9 mouse cellular contexts compared by ENCODE assay signal in the genomic region with DNA sequence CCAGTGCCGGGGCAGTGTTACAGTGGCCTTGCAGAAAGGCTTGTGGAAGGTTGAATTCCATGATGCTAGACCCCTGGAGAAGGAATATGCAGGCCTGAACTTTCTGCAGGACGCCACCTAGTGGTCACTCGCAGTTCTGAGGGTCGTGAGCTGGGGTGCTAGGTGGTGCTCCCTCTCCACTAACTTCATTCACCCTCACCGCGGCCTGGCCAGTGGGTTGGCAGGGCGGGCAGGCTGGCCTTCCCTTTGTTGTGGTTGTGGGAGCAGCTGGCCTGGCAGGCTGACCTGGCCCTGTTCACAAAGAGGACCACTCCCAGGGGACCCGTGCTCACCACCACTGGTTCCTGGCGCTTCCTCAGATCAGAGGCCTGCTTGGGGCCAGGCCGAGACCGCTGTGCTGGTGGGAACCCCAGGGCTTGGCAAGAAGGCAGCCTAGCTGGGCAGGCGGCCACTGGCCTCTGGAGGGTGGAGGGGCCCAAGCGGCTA. TPM values are rescaled to one million over a fixed set of nuclear protein-coding genes. Genes with fewer than 3 reads are reported as not detected.
DNase-seq lines count a peak whose midpoint lies in the region; ATAC-seq and TF ChIP-seq lines count a peak whose summit lies in the region.
"Had no signal": no experiment of that assay in that cellular context is flagged by ENCODE, and none has a peak within 500 bp of the region (broad histone marks: within the 10 kb centered on the region; RNA-seq: fewer than 3 reads in every experiment).

No protein-coding gene starts in this region.

- H3K4me3 ChIP-seq in heart, adult 2 months = no peak overlapping the region
- no peak overlapping the region for H3K4me3 ChIP-seq in heart, embryonic 12.5 days
- no peak overlapping the region for H3K4me3 ChIP-seq in spleen, adult 2 months (ENCODE audit: extremely low read depth, insufficient read depth, insufficient read length)
- H3K4me3 ChIP-seq in cortical plate, adult 2 months (ENCODE audit: insufficient read depth, low read length) = no peak overlapping the region

- WGBS in heart, adult 2 months = 49% methylated on average over 13 of the region's 13 CpGs
- 61% methylated on average over 13 of the region's 13 CpGs for WGBS in heart, embryonic 12.5 days
- WGBS in spleen, adult 2 months = 63% methylated on average over 13 of the region's 13 CpGs

- no peaks in the 10 kb centered on the region for H3K9me3 ChIP-seq in heart, embryonic 12.5 days (replicated peaks)

- H3K79me2 ChIP-seq in heart, adult 2 months (replicated peaks; ENCODE audit: control insufficient read depth, insufficient read depth, low read length) = no peaks in the 10 kb centered on the region

- no peak overlapping the region for H3K4me2 ChIP-seq in heart, embryonic 12.5 days

- no peaks in the 10 kb centered on the region for H3K36me3 ChIP-seq in heart, adult 2 months (ENCODE audit: control insufficient read depth, insufficient read depth, low read length)
- H3K36me3 ChIP-seq in heart, embryonic 12.5 days = no peaks in the 10 kb centered on the region
- no peaks in the 10 kb centered on the region for H3K36me3 ChIP-seq in spleen, adult 2 months (ENCODE audit: control insufficient read depth, insufficient read depth, low read length)

- H3K9ac ChIP-seq in heart, adult 2 months (ENCODE audit: low read depth, low read length) = no peak overlapping the region
- no peak overlapping the region for H3K9ac ChIP-seq in heart, embryonic 12.5 days

- intact Hi-C loops in heart, adult 2 months (cut with DNase I) = no loop called here

- peak; percentile 70 for TF ChIP-seq CTCF in heart, adult 2 months (IDR thresholded peaks at IDR 0.05)
- TF ChIP-seq CTCF in spleen, adult 2 months (IDR thresholded peaks at IDR 0.05; ENCODE audit: extremely low read depth, insufficient read depth, insufficient read length, insufficient replicate concordance) = peak; percentile 23; the same call in 1 of the 2 replicates
- peak; percentile 49; the same call in 1 of the 2 replicates for TF ChIP-seq CTCF in cortical plate, adult 2 months (IDR thresholded peaks at IDR 0.05; ENCODE audit: extremely low read depth, insufficient read depth, low read length)

- DNase-seq in heart, adult 2 months = peak in 1 of 2 experiments; percentile 57
- DNase-seq in spleen, adult 2 months (ENCODE audit: low read depth in 1 of 2, low spot score in 2 of 2) = no peak
- DNase-seq in spleen, adult 18-20 months = no peak
- peak; percentile 59 for DNase-seq in retina, postnatal 1 day
- DNase-seq in left cerebral cortex, adult 18-20 months (ENCODE audit: low spot score in 2 of 2) = no peak
- DNase-seq in layer of hippocampus, adult 18-20 months (ENCODE audit: low spot score in 2 of 2) = no peak

- H3K27ac ChIP-seq in heart, adult 2 months = no peak overlapping the region
- no peak overlapping the region for H3K27ac ChIP-seq in heart, embryonic 12.5 days (ENCODE audit: poor library complexity, severe bottlenecking)
- H3K27ac ChIP-seq in spleen, adult 2 months (ENCODE audit: insufficient read depth, low read length) = no peak overlapping the region
- no peak overlapping the region for H3K27ac ChIP-seq in cortical plate, adult 2 months (ENCODE audit: insufficient read depth, low read length)

- ATAC-seq in heart, embryonic 12.5 days (ENCODE audit: insufficient number of reproducible peaks, low FRiP score) = no peak

- no peaks in the 10 kb centered on the region for H3K27me3 ChIP-seq in heart, adult 2 months (ENCODE audit: control insufficient read depth, insufficient read depth, low read length)
- H3K27me3 ChIP-seq in heart, embryonic 12.5 days (replicated peaks) = peaks cover 6% of the 10 kb centered on the region; the same call in 1 of the 2 replicates
- H3K27me3 ChIP-seq in spleen, adult 2 months (ENCODE audit: control insufficient read depth, insufficient read depth, low read length) = no peaks in the 10 kb centered on the region

- TF ChIP-seq POLR2A in heart, adult 2 months (IDR thresholded peaks at IDR 0.05; ENCODE audit: insufficient read depth, low read depth, low read length) = no peak
- no peak for TF ChIP-seq POLR2A in spleen, adult 2 months (IDR thresholded peaks at IDR 0.05; ENCODE audit: low read depth, low read length)
- TF ChIP-seq POLR2A in cortical plate, adult 2 months (IDR thresholded peaks at IDR 0.05; ENCODE audit: extremely low read depth, insufficient read depth, low read length) = no peak

- no peaks in the 10 kb centered on the region for H3K4me1 ChIP-seq in heart, adult 2 months (ENCODE audit: control insufficient read depth, insufficient read depth, low read length)
- H3K4me1 ChIP-seq in heart, embryonic 12.5 days (replicated peaks) = no peaks in the 10 kb centered on the region
- peaks cover 4% of the 10 kb centered on the region; the same call in 1 of the 2 replicates for H3K4me1 ChIP-seq in spleen, adult 2 months (ENCODE audit: control insufficient read depth, insufficient read depth, insufficient read length)
- H3K4me1 ChIP-seq in cortical plate, adult 2 months (ENCODE audit: control insufficient read depth, insufficient read depth, low read length) = no peaks in the 10 kb centered on the region; the same call in 1 of the 2 replicates

- TF ChIP-seq EP300 in heart, adult 2 months (IDR thresholded peaks at IDR 0.05; ENCODE audit: insufficient read depth, low read depth, low read length) = no peak

RNA-seq across cellular contexts. Expression of a gene that starts 51.7 kb away (rescaled TPM):
- 10 to 100 TPM; 55.6 to 64.8 TPM for total RNA-seq in heart, adult 2 months (2021)
- polyA plus RNA-seq in heart, adult 2 months (2012; rRNA removed) = 33.2 and 47.8 TPM in 2 replicates
- polyA plus RNA-seq in heart, embryonic 12.5 days (2016; fragmentation: Nextera tagmentation; extraction: Ambion mirVana) = 1.7 and 2.2 TPM in 2 replicates
- polyA plus RNA-seq in spleen, adult 2 months (2012; rRNA removed) = 6.2 and 8.3 TPM in 2 replicates
- 12.9 and 13.9 TPM in 2 replicates for polyA plus RNA-seq in cortical plate, adult 2 months (2012; rRNA removed)
- 10 to 100 TPM; 10.0 to 11.0 TPM for total RNA-seq in left cerebral cortex, adult 18-20 months (2021)
- total RNA-seq in layer of hippocampus, adult 18-20 months (2021) = 1 to 10 TPM; 7.0 to 7.2 TPM
- total RNA-seq: hematopoietic stem cell, adult 5-6 weeks had no signal
